Mouse (Mus musculus) 3134 (cell line): Measurements from ENCODE around the gene Zfp398.

Source experiments
- DNase-seq: peaks from one replicate; pipeline ENCODE4 v3.0.0-alpha.2; 2011; ENCODE audit warnings: low spot score; ENCODE audit not compliant: insufficient read length; ENCODE audit errors: extremely low read depth

Gene Zfp398

DNA sequence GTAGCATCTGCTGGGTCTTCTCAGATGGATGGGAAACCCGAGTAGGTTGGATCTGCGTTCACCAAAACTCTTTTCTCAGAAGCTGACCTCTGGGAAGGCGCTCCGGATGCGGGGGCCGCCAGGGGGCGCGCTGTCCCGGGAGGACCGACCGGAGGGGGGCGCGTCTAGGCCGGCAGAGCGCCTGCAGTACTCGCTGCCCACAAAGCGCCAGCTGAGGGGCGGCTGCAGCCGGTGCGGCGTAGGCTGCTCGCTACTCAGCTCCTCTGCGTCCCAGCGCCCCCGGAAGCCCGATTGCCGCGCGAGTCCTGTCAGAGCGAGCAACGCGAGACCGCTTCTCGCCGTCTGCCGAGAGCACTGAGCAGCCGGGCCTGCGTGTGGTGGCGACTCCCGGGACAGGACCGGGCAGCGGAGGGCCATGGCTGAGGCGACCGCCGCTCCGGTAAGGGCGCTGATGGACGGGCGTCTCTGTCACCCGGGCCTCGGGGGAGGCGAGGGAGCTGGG, at the start of gene Zfp398:
Gene Zfp398 (plus strand): TSS at position 180 of the 502 bp plus-strand sequence.
- peak; percentile 94 for DNase-seq

GRCm38 (mm10) chr6:47787941-47788736, 47.3 kb upstream of the Zfp398 start:
- DNase-seq, result peak; percentile 78

GRCm38 (mm10) chr6:47788821-47789220, 46.6 kb upstream of the Zfp398 start:
- DNase-seq, result no peak

GRCm38 (mm10) chr6:47790745-47791144, 44.7 kb upstream of the Zfp398 start:
- DNase-seq, result no peak

DNA sequence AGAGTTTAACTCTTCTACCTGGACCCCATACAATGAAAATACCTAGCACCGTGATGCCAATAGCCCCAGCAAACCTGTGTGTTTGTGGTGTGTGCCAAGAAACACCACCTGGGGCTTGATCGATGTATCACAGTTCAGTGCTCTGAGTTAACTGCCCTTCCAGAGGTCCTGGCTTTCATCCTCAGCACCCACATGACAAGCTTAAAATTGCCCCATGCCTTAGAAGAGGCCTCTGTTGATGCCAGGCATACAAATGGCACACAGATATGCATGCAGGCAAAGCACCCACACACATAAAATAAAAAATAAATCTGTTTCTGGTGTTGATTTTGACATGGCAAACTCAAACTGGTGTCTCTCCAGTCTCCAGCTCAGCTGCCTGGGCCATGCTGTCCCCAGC, 42.9 kb upstream of the Zfp398 start:
- no peak for DNase-seq

DNA sequence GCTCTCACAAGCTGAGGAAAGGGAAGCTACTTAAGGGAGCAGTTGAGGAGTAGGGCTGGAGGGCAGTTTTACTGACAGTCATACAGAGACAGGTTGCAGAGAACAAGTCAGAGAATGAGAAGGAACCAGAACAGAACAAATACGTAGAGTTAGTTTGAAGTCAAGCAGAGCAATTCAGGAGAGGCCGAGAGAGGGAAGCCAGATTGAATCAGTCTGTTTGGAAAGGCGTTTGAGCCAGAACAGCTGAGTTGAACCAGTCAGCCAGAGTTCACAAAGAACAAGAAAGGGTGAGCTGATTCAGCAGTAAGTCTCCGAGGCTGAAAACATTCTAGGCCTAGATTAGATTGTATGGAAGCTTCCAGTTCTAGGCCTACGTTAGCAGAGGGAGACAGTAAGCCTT, 42.2 kb upstream of the Zfp398 start:
- no peak for DNase-seq

- DNase-seq, result no peak
Measured at GRCm38 (mm10) chr6:47794106-47794830, 41.2 kb upstream of the Zfp398 start.

DNA sequence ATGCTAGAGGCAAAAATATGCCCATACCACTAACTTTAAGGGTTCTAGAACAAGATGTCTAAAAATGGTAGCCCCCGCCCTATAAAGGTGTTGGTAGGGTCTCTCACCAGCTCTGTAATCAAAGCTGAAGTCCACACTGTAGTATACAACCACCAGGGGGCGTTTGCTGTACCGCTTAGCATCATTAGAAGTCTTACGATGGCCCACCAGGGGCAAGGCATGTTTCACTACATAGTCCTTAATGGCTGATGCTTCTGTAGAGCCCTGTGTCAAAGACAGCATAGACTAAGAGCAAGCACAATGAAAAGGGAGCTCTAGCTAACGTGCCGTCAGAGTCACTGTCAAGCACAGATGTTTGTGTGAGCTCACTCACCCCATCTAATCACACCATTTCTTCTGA, 36.4 kb upstream of the Zfp398 start:
- no peak for DNase-seq

DNA sequence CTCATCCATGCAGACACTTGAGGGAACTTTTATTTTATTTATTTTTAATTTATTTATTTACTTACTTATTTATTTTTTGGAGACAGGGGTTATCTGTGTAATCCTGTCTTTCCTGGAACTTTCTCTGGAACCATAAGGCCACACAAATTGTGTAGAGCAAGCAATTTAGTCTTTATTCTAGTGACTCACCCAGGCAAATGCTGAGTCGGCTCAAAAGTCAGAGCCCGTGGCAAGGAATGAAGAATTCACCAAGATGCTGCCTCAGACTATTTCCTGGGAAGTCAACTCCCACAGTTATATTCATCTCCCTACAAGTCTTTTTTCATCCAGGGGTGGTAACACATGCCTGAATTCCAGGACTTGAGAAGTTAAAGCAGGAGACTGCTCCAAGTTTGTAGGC, 29.9 kb upstream of the Zfp398 start:
- DNase-seq, result no peak

- no peak for DNase-seq
Measured at GRCm38 (mm10) chr6:47807419-47807818, 28.0 kb upstream of the Zfp398 start.

DNA sequence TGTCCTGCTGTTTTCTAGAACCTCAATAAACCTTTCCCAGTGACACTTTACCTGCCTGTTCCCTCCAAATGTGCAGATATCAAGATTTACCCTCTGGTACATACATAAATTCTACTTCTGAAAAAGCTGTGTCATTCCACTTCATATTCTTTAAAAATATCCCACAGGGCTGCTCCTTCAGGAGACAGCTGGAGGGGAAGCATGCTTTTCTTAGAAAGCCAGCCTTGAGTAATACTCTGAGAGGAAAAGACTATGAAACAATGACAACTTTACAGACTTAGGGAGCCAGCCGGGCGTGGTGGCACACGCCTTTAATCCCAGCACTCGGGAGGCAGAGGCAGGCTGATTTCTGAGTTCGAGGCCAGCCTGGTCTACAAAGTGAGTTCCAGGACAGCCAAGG, 26.9 kb upstream of the Zfp398 start:
- DNase-seq, result no peak

- no peak for DNase-seq
Measured at GRCm38 (mm10) chr6:47809053-47809452, 26.4 kb upstream of the Zfp398 start.

- no peak for DNase-seq
Measured at GRCm38 (mm10) chr6:47810181-47810580, 25.3 kb upstream of the Zfp398 start.

GRCm38 (mm10) chr6:47811324-47811723, 24.1 kb upstream of the Zfp398 start:
- DNase-seq, result no peak

DNA sequence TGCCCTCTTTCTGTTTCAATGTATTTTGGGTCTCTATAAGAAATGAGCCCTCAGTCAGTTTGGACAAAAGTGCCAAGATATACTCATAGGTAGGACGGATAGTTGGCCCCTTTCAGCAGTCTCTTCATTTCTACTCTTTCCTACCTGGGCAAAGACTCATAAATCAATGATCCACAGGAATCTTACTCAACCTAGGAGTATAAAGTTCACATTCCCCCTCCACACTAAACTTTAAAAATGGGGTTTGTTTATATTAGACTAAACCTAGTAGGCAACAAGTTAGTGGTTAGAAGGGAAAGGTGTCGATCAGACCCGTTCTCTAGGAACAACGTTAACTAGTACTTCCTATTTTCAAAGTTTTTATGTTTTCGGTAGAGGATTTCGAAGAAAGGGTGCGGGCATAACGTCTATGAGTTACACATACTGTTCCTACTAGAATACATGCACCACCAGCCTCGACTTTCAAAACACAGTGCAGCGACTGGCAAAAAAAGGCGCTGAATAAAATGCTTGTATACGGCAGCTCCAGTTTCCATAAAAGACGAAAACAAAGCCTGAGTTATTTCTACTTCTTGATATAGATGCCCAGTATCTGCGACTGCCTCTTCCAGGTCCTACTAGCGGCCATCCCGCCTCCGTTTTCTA, 23.1 kb upstream of the Zfp398 start:
- no peak for DNase-seq

GRCm38 (mm10) chr6:47813257-47813878, 22.1 kb upstream of the Zfp398 start, which contains the start of gene Pdia4:
Gene Pdia4 (minus strand): TSS chr6:47813430.
- DNase-seq, result peak; percentile 98

GRCm38 (mm10) chr6:47816151-47816550, 19.3 kb upstream of the Zfp398 start:
- no peak for DNase-seq

DNA sequence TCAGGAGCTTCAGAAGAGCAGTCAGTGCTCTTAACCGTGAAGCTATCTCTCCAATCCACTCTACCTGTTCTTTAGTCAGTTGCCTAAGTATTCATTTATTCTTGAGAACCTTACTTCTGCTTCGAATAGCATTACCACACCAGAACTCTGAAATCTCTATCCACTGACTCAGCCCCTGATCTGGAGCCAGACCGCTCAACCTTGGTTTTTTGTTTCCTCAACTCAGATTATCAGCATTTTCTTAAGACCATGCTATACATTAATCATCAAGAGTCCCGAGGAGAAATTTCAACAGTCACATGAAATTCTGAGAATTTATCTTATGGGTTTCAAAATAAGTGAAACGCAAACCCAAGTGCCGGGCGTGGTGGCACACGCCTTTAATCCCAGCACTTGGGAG, 16.7 kb upstream of the Zfp398 start:
- DNase-seq, result peak; percentile 35

DNA sequence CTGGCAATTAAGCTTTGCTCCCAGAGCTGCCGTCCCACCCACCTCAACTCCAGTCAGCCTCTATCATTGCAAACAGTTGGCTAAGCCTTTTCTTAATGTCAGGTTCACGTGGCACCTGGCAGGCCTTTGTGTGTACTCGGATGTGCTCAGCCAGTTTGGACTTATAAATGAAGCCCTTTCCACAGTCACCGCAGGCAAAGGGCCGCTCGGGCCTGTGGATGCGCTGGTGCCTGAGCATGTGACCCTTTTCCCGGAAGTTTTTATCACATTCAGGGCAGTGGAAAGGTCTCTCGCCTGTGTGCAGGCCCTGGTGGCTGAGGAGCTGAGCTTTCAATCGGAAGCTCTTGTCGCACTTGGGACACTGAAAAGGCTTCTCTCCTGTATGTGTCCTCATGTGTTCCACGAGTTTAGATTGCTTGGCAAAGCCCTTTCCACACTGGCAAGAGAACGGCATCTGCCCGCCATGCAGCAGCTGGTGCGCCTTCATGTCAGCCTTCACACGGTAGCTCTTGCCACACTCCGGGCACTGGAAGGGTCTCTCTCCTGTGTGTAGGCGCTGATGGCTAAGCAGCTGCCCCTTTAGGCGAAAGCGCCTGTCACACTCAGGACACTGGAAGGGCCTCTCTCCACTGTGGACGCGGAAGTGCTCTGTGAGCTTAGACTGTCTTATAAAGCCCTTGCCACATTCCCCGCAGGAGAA, 15.7 kb upstream of the Zfp398 start:
- no peak for DNase-seq

DNA sequence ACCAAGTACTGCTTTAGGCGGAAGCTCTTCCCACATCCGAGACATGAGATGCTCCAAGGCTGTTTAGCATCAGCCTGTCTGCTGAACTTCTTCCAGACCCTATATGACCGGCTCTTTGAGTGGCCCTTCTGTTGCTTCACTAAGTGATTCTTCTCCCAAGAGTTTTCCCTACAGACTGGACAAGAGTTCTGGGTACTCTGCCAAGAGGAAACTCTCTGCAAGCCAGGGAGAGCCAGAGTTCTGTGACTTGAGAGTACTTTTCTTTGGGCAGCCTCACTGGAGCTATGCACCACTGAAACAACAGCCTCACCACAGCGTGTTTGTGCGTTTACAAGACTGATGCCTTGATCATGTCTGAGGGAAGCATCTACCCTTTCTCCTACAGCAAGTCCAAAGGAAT, 14.2 kb upstream of the Zfp398 start:
- DNase-seq, result no peak
